Mouse (Mus musculus) small intestine, adult 2 months (tissue): ENCODE measurements around the gene Mrvi1.

Experiments used
- CTCF ChIP-seq: fragments of 200-500 bp; IDR thresholded peaks from 2 replicates; pipeline ENCODE4 v1.5.1; 2012; ENCODE audit warnings: low read depth, mild to moderate bottlenecking, control low read depth, inconsistent platforms, low read length, moderate library complexity, mixed read lengths; ENCODE audit not compliant: insufficient replicate concordance, insufficient read length; ENCODE audit errors: extremely low read depth
- POLR2A ChIP-seq: fragments of 200-500 bp; IDR thresholded peaks from 2 replicates; pipeline ENCODE4 v1.6.1; 2012; ENCODE audit warnings: low read depth, mild to moderate bottlenecking, control low read depth, inconsistent platforms, low read length, moderate library complexity

DNA sequence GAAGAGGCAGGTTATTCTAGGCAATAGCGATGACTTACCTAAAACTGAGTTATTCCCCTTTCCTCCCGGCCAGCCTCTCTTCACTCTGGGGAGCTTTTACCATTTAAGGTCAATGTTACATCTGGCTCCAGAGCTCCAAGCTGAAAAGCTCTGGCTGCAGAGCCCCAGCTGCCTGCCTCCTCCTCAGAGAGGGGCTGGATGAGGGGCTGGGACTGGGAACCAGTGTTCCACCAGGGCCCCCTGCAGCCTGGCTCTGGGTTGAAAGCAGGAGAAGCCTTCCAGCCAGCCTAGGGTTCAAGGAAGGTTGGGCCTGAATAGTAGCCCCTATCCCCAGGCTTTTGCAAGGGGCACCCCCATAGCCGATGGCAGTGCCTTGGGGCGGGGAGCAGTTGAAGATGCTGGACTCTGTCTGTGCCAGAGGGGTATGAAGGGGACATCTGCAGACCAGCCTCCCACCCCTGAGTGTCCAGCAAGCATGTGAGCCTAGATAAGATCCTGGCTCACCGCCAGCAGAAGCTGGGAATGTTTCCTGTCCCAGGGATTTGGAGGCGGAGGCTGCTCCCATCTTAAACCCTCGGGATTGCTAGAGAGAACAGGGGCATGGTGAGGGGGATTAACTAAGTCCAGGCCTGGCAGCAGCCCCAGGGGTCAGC, at the start of gene Mrvi1:
- TF ChIP-seq POLR2A (no peak), CTCF (no peak)
